Mouse (Mus musculus) hindbrain, embryonic 12.5 days (tissue): ENCODE results near the gene Mpz. TPM values are rescaled to one million over a fixed set of nuclear protein-coding genes. Genes with fewer than 3 reads are reported as not detected.
"Not testable (repeated sequence)": the region's sequence is repeated elsewhere in the genome, so short reads cannot be mapped to it uniquely, and the experiment has no call there.

ENCODE experiments used
- ATAC-seq: fragments of 200-750 bp; cut with Nextera tagmentation; 2 replicates; pipeline ENCODE4 v1.8.0; 2017; ENCODE audit warnings: moderate TSS enrichment; ENCODE audit not compliant: low FRiP score
- H3K27ac ChIP-seq: fragments of 300-500 bp; sonication (generic); 2 replicates; pipeline ENCODE4 v1.5.1; 2016; ENCODE audit warnings: mild to moderate bottlenecking
- H3K27me3 ChIP-seq: fragments of 300-500 bp; sonication (generic); 2 replicates; pipeline ENCODE4 v1.6.1; 2016; ENCODE audit warnings: mild to moderate bottlenecking
- H3K36me3 ChIP-seq: fragments of 300-500 bp; sonication (generic); 2 replicates; pipeline ENCODE4 v1.6.1; 2016; ENCODE audit warnings: mild to moderate bottlenecking
- H3K4me1 ChIP-seq: fragments of 300-500 bp; sonication (generic); 2 replicates; pipeline ENCODE4 v1.6.1; 2016
- H3K4me2 ChIP-seq: fragments of 300-500 bp; sonication (generic); replicated peaks from 2 replicates; pipeline ENCODE4 v1.6.1; 2016; ENCODE audit warnings: mild to moderate bottlenecking
- H3K4me3 ChIP-seq: fragments of 300-500 bp; sonication (generic); 2 replicates; pipeline ENCODE4 v1.5.1; 2016; ENCODE audit warnings: mild to moderate bottlenecking
- H3K9ac ChIP-seq: fragments of 300-500 bp; sonication (generic); 2 replicates; pipeline ENCODE4 v1.6.1; 2016; ENCODE audit warnings: mild to moderate bottlenecking, moderate library complexity
- H3K9me3 ChIP-seq: fragments of 300-500 bp; sonication (generic); replicated peaks from 2 replicates; pipeline ENCODE4 v1.6.1; 2016; ENCODE audit warnings: mild to moderate bottlenecking
- WGBS: fragments of 180-500 bp; shearing (Covaris S2); methylation state at CpG from one replicate; pipeline ENCODE4 v1.1.7; 2016; 5-methylcytosine and 5-hydroxymethylcytosine counted together
- polyA plus RNA-seq: library from polyadenylated mRNA; unstranded; fragments of >200 nt; fragmentation: Nextera tagmentation; extraction: Ambion mirVana; gene quantifications from 2 replicates; pipeline ENCODE4 v1.2.1, GENCODE M21; 2016

Gene Mpz
- polyA plus RNA-seq, 1 experiment from 2014 or later: 2.4 TPM

DNA sequence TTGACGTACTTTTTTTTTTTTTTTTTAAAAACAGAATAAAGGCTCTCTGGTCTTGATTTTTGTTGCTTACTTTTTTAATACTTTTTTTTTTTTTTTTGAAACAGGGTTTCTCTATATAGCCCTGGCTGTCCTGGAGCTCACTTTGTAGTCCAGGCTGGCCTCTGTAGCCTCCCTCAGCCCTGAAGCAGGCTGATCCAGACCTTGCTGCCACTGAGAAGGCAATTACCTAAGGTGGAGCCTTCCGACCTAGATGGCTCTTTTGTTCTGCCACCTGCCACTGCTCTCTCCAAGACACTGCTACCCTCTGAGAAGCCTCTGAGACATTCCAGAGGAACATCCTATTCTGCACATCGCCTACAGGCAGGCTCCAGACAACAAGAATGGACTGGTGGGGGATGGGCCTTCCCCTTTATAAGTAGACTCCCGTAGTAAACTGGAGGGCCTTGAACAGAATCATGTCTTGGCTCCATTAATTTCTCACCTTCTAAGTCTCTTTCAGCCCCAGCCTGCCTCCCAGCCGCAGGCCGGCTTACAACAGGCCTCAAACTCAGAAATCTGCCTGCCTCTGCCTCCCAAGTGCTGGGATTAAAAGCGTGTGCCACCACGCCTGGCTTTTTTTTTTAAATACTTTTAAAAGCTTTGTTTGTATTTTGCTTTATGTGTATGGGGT, 12.9 kb upstream of the Mpz start:
- not testable (repeated sequence) for H3K9ac ChIP-seq, H3K4me3 ChIP-seq, H3K4me2 ChIP-seq, H3K27ac ChIP-seq, H3K27me3 ChIP-seq, ATAC-seq, H3K4me1 ChIP-seq, H3K9me3 ChIP-seq
- H3K36me3 ChIP-seq: peaks cover 74% of the 10 kb centered on the region
- 91% methylated on average over 8 of the region's 8 CpGs for WGBS

GRCm38 (mm10) chr1:171142981-171143380, 7.5 kb upstream of the Mpz start:
- H3K4me3 ChIP-seq, H3K27me3 ChIP-seq, H3K4me2 ChIP-seq, H3K9ac ChIP-seq, H3K9me3 ChIP-seq, ATAC-seq, H3K27ac ChIP-seq, H3K4me1 ChIP-seq: not testable (repeated sequence)
- WGBS: 83% methylated on average over 11 of the region's 11 CpGs
- H3K36me3 ChIP-seq: peaks cover 55% of the 10 kb centered on the region

DNA sequence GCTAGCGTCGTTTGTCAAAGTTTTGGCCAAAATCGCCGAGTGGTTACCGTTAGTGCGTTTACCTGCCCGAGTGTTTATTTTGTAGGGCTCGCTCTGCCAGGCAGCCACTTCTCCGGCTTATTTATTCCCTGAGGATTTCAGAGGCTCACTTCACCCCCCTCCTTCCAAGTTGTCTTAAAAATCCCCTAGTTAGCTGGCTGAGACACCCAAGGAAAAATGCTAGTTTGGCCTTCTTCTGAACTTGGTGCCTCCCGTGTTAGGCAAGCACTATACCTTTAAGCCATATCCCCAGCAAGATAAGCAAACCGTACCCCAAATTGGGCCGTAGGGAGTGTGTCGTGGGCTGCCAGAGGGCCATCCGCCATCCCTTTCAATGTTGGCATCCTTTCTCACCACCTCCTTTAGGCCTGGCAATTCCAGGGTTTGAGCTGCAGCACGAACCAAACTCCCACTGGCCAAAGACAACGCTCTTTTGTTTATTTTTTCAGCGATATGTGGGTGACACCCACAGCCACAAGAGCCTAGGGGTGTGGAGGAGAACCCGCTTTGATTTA, 404 bp downstream of the Mpz start:
- WGBS: 6% methylated on average over 18 of the region's 18 CpGs
- H3K9ac ChIP-seq: peak overlapping the region; percentile 64
- peaks cover 11% of the 10 kb centered on the region for H3K27me3 ChIP-seq
- peaks cover 11% of the 10 kb centered on the region for H3K4me1 ChIP-seq
- peaks cover 2% of the 10 kb centered on the region; the same call in 1 of the 2 replicates for H3K36me3 ChIP-seq
- peak overlapping the region; percentile 49 for H3K27ac ChIP-seq
- peak overlapping the region; percentile 74 for H3K4me3 ChIP-seq
- ATAC-seq: peak; percentile 49
- H3K4me2 ChIP-seq: peak overlapping the region; percentile 62
- H3K9me3 ChIP-seq: no peaks in the 10 kb centered on the region

DNA sequence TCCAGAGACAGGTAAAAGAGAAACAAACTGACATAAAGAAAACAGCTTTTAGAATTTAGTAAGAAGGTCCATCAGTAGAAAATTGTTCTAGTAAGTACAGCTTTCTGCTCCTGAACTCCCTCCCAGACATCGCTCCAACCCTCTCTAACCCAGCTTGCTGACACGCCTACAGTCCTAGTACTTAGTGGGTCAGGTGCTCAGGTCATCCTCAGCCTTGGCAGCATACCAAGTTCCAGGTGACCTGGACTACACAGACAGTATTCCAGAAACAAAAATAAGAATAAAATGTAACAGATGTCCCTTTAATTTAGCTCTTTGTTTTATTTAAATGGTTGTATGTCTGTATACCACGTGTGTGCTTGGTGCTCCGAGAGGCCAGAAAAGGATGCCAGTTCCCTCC, 1.5 kb downstream of the Mpz start:
- Histone ChIP-seq H3K4me3 (no peak overlapping the region), H3K9me3 (no peaks in the 10 kb centered on the region), H3K27me3 (peaks cover 16% of the 10 kb centered on the region), H3K4me2 (no peak overlapping the region), H3K9ac (no peak overlapping the region), H3K27ac (no peak overlapping the region), H3K36me3 (no peaks in the 10 kb centered on the region), H3K4me1 (peaks cover 11% of the 10 kb centered on the region)
- ATAC-seq: no peak
- WGBS: 83% methylated on average over 4 of the region's 4 CpGs

- ATAC-seq: no peak
- Histone ChIP-seq H3K27me3 (peaks cover 51% of the 10 kb centered on the region), H3K4me1 (peaks cover 10% of the 10 kb centered on the region; the same call in 1 of the 2 replicates), H3K4me3 (no peak overlapping the region), H3K9me3 (no peaks in the 10 kb centered on the region), H3K27ac (no peak overlapping the region), H3K4me2 (no peak overlapping the region), H3K9ac (no peak overlapping the region), H3K36me3 (no peaks in the 10 kb centered on the region)
- 74% methylated on average over 3 of the region's 3 CpGs for WGBS
Observed at GRCm38 (mm10) chr1:171156644-171157043, 6.1 kb downstream of the Mpz start.

DNA sequence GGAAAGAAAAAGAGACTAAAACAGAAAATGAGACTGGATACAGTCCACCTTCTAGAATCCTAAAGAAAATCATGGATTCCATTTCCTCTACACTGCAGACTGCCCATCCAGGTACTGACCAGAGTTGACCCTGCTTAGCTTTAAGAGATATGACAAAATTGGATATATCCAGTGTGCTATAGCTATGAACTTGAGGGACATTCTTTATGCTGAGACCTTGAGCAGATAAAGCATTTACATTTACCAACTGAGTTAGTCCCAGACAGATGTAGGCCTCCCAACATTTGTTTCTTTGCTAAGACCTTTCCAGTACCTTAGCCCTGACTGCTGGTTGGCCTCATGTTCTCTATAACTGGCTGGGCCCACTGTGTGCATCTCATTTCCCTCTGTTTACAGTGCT, 7.5 kb downstream of the Mpz start:
- H3K27me3 ChIP-seq: peaks cover 49% of the 10 kb centered on the region
- H3K4me3 ChIP-seq: no peak overlapping the region
- H3K9me3 ChIP-seq: no peaks in the 10 kb centered on the region
- no peak for ATAC-seq
- H3K4me1 ChIP-seq: peaks cover 10% of the 10 kb centered on the region; the same call in 1 of the 2 replicates
- no peak overlapping the region for H3K4me2 ChIP-seq
- H3K9ac ChIP-seq: no peak overlapping the region
- no peak overlapping the region for H3K27ac ChIP-seq
- no peaks in the 10 kb centered on the region for H3K36me3 ChIP-seq

GRCm38 (mm10) chr1:171159485-171159975, 9.0 kb downstream of the Mpz start:
- Histone ChIP-seq H3K9ac (no peak overlapping the region), H3K36me3 (no peaks in the 10 kb centered on the region), H3K4me3 (peak overlapping the region; percentile 12; the same call in 1 of the 2 replicates), H3K4me1 (peaks cover 10% of the 10 kb centered on the region; the same call in 1 of the 2 replicates), H3K27ac (no peak overlapping the region), H3K9me3 (no peaks in the 10 kb centered on the region), H3K4me2 (peak overlapping the region; percentile 45), H3K27me3 (peaks cover 49% of the 10 kb centered on the region)
- no peak for ATAC-seq
- WGBS: 4% methylated on average over 15 of the region's 15 CpGs

DNA sequence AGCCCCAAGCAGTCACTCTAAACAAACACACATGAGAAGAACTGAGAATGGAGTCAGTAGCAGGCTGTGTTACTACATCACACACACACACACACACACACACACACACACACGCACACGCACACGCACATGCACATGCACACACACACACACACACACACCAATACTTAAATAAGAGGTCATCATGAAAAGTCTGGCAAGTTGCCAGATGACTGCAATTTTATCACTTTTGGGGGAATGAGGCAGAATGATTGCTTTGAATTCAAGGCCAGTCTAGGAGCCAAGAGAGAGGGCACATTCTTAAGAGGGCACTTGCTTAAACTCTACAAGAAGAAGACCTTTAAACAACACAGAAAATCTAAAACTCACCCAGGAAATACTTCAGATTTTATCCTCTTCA, 12.0 kb downstream of the Mpz start:
- H3K4me2 ChIP-seq: no peak overlapping the region
- H3K27ac ChIP-seq: no peak overlapping the region
- no peak for ATAC-seq
- H3K4me1 ChIP-seq: peaks cover 10% of the 10 kb centered on the region; the same call in 1 of the 2 replicates
- H3K36me3 ChIP-seq: no peaks in the 10 kb centered on the region
- H3K4me3 ChIP-seq: no peak overlapping the region
- H3K9ac ChIP-seq: no peak overlapping the region
- no peaks in the 10 kb centered on the region for H3K9me3 ChIP-seq
- 86% methylated on average over 3 of the region's 3 CpGs for WGBS
- H3K27me3 ChIP-seq: peaks cover 34% of the 10 kb centered on the region

DNA sequence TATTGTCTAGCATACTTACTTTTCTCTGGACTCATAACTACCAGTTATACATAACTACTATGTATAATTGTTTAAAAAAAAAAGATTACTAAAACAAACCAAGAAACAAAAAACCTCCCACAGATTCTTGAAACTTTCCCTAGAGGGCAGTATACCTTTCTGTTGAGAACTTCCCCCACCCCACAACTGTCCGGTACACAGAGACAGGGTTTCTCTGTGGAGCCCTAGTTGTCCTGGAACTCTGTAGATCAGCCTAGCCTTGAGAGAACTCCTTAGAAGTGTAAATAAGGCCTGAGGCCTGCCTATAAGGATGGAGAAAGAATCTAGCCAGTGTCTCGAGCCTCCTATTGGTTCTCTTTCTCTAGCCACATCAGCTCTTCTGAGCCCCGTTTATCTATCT, 13.7 kb downstream of the Mpz start:
- ATAC-seq: no peak
- no peak overlapping the region for H3K4me2 ChIP-seq
- no peak overlapping the region for H3K4me3 ChIP-seq
- H3K36me3 ChIP-seq: no peaks in the 10 kb centered on the region
- no peak overlapping the region for H3K9ac ChIP-seq
- no peak overlapping the region for H3K27ac ChIP-seq
- H3K9me3 ChIP-seq: no peaks in the 10 kb centered on the region
- H3K4me1 ChIP-seq: peaks cover 9% of the 10 kb centered on the region; the same call in 1 of the 2 replicates
- WGBS: 29% methylated on average over 3 of the region's 3 CpGs
- peaks cover 20% of the 10 kb centered on the region for H3K27me3 ChIP-seq

- no peaks in the 10 kb centered on the region for H3K4me1 ChIP-seq
- ATAC-seq: no peak
- H3K4me2 ChIP-seq: no peak overlapping the region
- no peaks in the 10 kb centered on the region for H3K9me3 ChIP-seq
- 76% methylated on average over 5 of the region's 5 CpGs for WGBS
- no peak overlapping the region for H3K27ac ChIP-seq
- no peak overlapping the region for H3K9ac ChIP-seq
- H3K27me3 ChIP-seq: peaks cover 5% of the 10 kb centered on the region
- no peaks in the 10 kb centered on the region for H3K36me3 ChIP-seq
- no peak overlapping the region for H3K4me3 ChIP-seq
Observed at GRCm38 (mm10) chr1:171165629-171166345, 15.3 kb downstream of the Mpz start.

DNA sequence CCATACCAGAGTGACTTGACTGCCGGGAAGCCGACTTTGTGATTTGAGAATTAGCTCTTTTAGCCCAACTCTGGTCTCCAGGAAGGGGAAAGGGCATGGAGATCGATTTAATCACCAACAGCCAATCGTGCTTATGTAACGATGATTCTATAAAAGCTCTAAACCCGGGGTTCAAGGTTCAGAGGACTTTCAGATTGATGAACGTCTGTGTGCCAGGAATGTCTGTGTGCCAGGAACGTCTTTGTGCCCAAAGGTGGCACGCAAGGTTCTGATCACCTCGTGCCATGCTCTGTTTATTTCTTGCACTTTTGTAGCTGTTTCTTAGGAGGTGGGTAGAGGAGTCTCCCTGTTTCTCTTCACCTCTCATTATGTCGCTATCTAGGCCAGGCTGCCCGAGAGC, 18.4 kb downstream of the Mpz start:
- Histone ChIP-seq H3K9me3 (no peaks in the 10 kb centered on the region), H3K9ac (no peak overlapping the region)
- 91% methylated on average over 12 of the region's 12 CpGs for WGBS

DNA sequence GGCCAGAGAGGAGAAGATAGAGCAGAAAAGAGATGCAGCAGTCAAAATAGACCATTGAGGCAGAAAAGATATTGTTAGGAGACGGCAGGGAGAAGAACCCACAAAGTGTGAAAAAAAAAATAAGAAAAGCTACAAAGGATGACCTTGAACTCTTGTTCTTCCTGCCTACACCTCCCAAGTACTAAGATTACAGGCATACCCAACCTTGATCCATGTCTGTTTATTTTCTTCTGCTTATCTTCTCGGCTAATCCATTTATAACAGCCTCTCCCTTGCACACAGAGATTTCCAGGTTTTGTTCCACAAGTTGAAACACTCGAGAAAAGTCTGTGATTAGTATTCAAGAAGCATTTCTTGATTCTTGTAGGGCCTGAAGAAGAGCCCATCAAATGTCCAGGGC, 19.4 kb downstream of the Mpz start:
- no peak overlapping the region for H3K4me3 ChIP-seq
- no peaks in the 10 kb centered on the region for H3K27me3 ChIP-seq
- H3K9ac ChIP-seq: no peak overlapping the region
- ATAC-seq: no peak
- H3K27ac ChIP-seq: no peak overlapping the region
- no peaks in the 10 kb centered on the region for H3K36me3 ChIP-seq
- no peaks in the 10 kb centered on the region for H3K9me3 ChIP-seq
- H3K4me1 ChIP-seq: no peaks in the 10 kb centered on the region
- H3K4me2 ChIP-seq: no peak overlapping the region
- 74% methylated on average over 3 of the region's 3 CpGs for WGBS

More for the DNA sequence above, 18.4 kb downstream of the Mpz start:
- Histone ChIP-seq H3K27ac (no peak overlapping the region), H3K4me1 (no peaks in the 10 kb centered on the region), H3K4me2 (no peak overlapping the region), H3K4me3 (no peak overlapping the region), H3K27me3 (no peaks in the 10 kb centered on the region), H3K36me3 (no peaks in the 10 kb centered on the region)
- no peak for ATAC-seq
